Mouse (Mus musculus) kidney, adult 2 months (tissue): ENCODE measurements around the gene Olfr181. TPM values are rescaled to one million over a fixed set of nuclear protein-coding genes. Genes with fewer than 3 reads are reported as not detected.

Experiments
- DNase-seq: peaks from one replicate; pipeline ENCODE4 v3.0.0; 2021
- H3K27ac ChIP-seq: fragments of 200-500 bp; 2 replicates; pipeline ENCODE4 v1.5.1; 2012; ENCODE audit warnings: low read depth, low read length, control low read depth, inconsistent platforms; ENCODE audit not compliant: insufficient read depth
- H3K27me3 ChIP-seq: fragments of 200-500 bp; replicated peaks from 2 replicates; pipeline ENCODE4 v1.6.1; 2012; ENCODE audit warnings: mild to moderate bottlenecking, moderate library complexity, low read length, inconsistent platforms; ENCODE audit not compliant: control insufficient read depth, insufficient read depth
- H3K36me3 ChIP-seq: fragments of 200-500 bp; 2 replicates; pipeline ENCODE4 v1.6.1; 2012; ENCODE audit warnings: mild to moderate bottlenecking, moderate library complexity, low read length, inconsistent platforms; ENCODE audit not compliant: control insufficient read depth, insufficient read depth
- H3K4me1 ChIP-seq: fragments of 200-500 bp; 2 replicates; pipeline ENCODE4 v1.6.1; 2011; ENCODE audit warnings: low read length; ENCODE audit not compliant: control insufficient read depth, insufficient read depth
- H3K4me3 ChIP-seq: fragments of 200-500 bp; 2 replicates; pipeline ENCODE4 v1.5.1; 2011; ENCODE audit warnings: mild to moderate bottlenecking, low read depth, low read length, control low read depth; ENCODE audit not compliant: insufficient read depth
- CTCF ChIP-seq: fragments of 200-500 bp; conservative IDR thresholded peaks from 2 replicates; pipeline ENCODE4 v1.5.1; 2011; ENCODE audit warnings: low read depth, mild to moderate bottlenecking, control low read depth, low read length, moderate library complexity, mixed read lengths; ENCODE audit not compliant: insufficient read depth, insufficient read length
- POLR2A ChIP-seq: fragments of 200-500 bp; IDR thresholded peaks from one replicate; pipeline ENCODE4 v1.6.1; 2011; ENCODE audit warnings: low read depth, low read length, control low read depth
- WGBS: fragments of 180-500 bp; shearing (Covaris S2); methylation state at CpG from one replicate; pipeline ENCODE4 v1.1.7; 2018; 5-methylcytosine and 5-hydroxymethylcytosine counted together
- polyA plus RNA-seq: library from polyadenylated mRNA; depleted of rRNA; stranded (reverse); fragments of >200 nt; gene quantifications from 2 replicates; pipeline ENCODE4 v1.2.3, GENCODE M21; 2012; rRNA removed

Olfr181 gene
- not detected in 2 replicates for polyA plus RNA-seq

DNA sequence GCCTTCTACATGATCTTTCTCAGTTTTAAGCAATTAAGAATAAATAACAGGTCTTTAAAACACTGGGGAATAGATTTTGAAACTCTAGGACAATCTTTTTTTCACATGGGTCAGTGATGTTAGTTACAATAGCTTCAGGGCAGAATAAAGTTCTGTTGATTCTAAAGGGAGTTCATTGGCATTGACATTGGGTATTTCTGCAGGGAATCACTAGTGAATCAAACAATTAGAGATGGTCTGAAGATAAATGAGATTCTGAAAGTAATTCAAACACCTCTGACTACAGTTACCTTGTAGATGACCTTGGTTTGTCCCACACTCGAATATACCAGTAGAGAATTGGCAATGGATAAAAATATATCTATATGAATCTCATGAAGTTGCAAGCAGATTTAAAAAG is at the start of gene Olfr181:
TSS of gene Olfr181 (minus strand) at position 101 of the 400 bp plus-strand sequence.
- 65% methylated on average over 1 of the region's 1 CpGs for WGBS
- Histone ChIP-seq H3K36me3 (no peaks in the 10 kb centered on the region), H3K4me3 (no peak within 1 kb of the TSS), H3K4me1 (no peaks in the 10 kb centered on the region), H3K27ac (no peak within 1 kb of the TSS), H3K27me3 (no peaks in the 10 kb centered on the region)
- TF ChIP-seq CTCF: no peak
- no peak for TF ChIP-seq POLR2A
- no peak for DNase-seq

DNA sequence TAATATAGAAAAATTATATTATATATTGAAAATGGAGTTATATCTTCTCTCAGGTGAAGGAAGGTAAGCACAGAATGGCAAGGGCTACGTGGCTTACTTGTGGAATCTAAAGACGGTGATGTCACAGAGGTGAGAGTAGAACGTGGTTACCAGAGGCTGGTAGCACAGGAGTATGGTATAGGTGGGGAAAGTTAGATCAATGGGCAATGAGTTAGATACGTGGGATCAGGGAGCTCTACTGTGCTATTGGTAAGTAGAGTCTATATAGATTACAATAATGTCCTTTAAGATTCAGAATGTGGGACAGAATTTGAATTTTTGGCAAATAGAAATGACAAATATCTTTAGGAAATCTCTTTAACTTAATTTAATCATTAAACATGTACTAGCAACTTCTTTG is 737 bp upstream of the Olfr181 start, which contains the start of gene Olfr180:
TSS of gene Olfr180 (minus strand) at position 101 of the 400 bp plus-strand sequence.
- no peaks in the 10 kb centered on the region for H3K27me3 ChIP-seq
- TF ChIP-seq POLR2A: no peak
- no peak for TF ChIP-seq CTCF
- H3K27ac ChIP-seq: no peak within 1 kb of the TSS
- H3K4me1 ChIP-seq: no peaks in the 10 kb centered on the region
- no peak for DNase-seq
- H3K36me3 ChIP-seq: no peaks in the 10 kb centered on the region
- whole genome bisulfite sequencing: 75% methylated on average over 4 of the region's 4 CpGs
- H3K4me3 ChIP-seq: no peak within 1 kb of the TSS

DNA sequence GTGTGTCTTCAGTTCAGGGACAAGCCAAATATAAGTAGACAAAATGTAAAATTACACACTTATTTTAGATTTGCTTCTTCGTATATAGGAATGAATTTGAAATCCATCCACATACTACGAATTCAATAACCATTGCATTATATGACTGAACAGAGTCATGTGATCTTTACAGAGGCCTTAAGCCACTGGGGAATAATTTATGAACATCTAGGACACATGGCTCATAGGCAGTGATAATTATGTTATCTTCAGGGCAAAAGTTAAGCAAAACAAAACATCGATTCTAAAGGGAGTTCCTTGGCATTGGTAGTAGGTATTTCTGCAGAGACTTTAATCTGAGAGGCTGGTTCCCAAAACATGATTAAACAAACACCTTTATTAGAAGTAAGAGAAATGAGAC is 36.6 kb downstream of the Olfr181 start, which contains the start of gene Olfr178:
TSS of gene Olfr178 (minus strand) at position 101 of the 400 bp plus-strand sequence.
- WGBS: 90% methylated on average over 3 of the region's 3 CpGs
- Histone ChIP-seq H3K4me1 (no peaks in the 10 kb centered on the region), H3K36me3 (no peaks in the 10 kb centered on the region), H3K27me3 (no peaks in the 10 kb centered on the region), H3K27ac (no peak within 1 kb of the TSS), H3K4me3 (no peak within 1 kb of the TSS)
- TF ChIP-seq POLR2A (no peak), CTCF (no peak)
- no peak for DNase-seq

DNA sequence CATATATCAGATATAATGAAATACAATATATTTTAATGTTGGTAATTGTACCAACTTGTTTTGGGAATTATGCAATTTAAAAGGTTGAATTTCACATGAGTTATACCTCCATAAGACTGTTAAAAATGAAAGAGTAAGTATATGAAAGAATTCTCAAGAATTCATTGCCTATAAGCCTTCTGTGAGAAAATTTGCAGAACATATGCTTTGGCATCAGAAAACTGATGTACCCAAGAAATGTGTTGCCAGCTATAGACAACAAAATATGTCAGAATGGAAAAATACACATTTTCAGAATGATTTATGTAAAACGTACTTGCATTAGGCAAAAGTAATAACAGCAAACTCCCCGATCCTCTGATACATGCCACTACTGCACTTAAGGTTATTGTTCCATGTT is 44.1 kb downstream of the Olfr181 start:
- no peaks in the 10 kb centered on the region for H3K36me3 ChIP-seq
- TF ChIP-seq POLR2A: no peak
- TF ChIP-seq CTCF: no peak
- DNase-seq: no peak
- H3K4me3 ChIP-seq: no peak overlapping the region
- WGBS: 94% methylated on average over 2 of the region's 2 CpGs
- no peaks in the 10 kb centered on the region for H3K4me1 ChIP-seq
- no peaks in the 10 kb centered on the region for H3K27me3 ChIP-seq
- H3K27ac ChIP-seq: no peak overlapping the region

Other genes starting within 250 kb of the Olfr181 start
- 0.08 and 0.09 TPM in 2 replicates for gene Gpr15, start 209.7 kb downstream of the Olfr181 start, polyA plus RNA-seq
- 45.0 and 47.0 TPM in 2 replicates for gene Cldnd1, start 200.8 kb downstream of the Olfr181 start, polyA plus RNA-seq
- gene Olfr172, start 165.6 kb downstream of the Olfr181 start, polyA plus RNA-seq: not detected in 2 replicates
- not detected in 2 replicates for gene Olfr173, start 128.5 kb downstream of the Olfr181 start, polyA plus RNA-seq
- gene Olfr175-ps1, start 102.0 kb downstream of the Olfr181 start, polyA plus RNA-seq: not detected in 2 replicates
- gene Olfr177, start 54.0 kb downstream of the Olfr181 start, polyA plus RNA-seq: not detected in 2 replicates
- gene Olfr178, start 36.7 kb downstream of the Olfr181 start, polyA plus RNA-seq: not detected in 2 replicates
- not detected in 2 replicates for gene Olfr180, start 637 bp upstream of the Olfr181 start, polyA plus RNA-seq
- gene Olfr183, start 66.6 kb upstream of the Olfr181 start, polyA plus RNA-seq: not detected in 2 replicates
- not detected in 2 replicates for gene Olfr186, start 101.5 kb upstream of the Olfr181 start, polyA plus RNA-seq
- gene Olfr187, start 111.0 kb upstream of the Olfr181 start, polyA plus RNA-seq: not detected in 2 replicates
- gene Olfr190, start 149.2 kb upstream of the Olfr181 start, polyA plus RNA-seq: not detected in 2 replicates
- not detected in 2 replicates for gene Olfr191, start 161.1 kb upstream of the Olfr181 start, polyA plus RNA-seq
- gene Olfr193, start 183.1 kb upstream of the Olfr181 start, polyA plus RNA-seq: not detected in 2 replicates
- gene Olfr194, start 192.3 kb upstream of the Olfr181 start, polyA plus RNA-seq: not detected in 2 replicates
- 0.10 TPM in 1 of 2 replicates, not detected in the other for gene Olfr195, start 218.3 kb upstream of the Olfr181 start, polyA plus RNA-seq
- not detected in 2 replicates for gene Olfr196, start 241.7 kb upstream of the Olfr181 start, polyA plus RNA-seq